Mouse (Mus musculus) bone marrow macrophage, adult 2 months (primary cell): Measurements from ENCODE around the gene Zfp771.

ENCODE experiments used
- CTCF ChIP-seq: IDR thresholded peaks from 2 replicates; pipeline ENCODE4 v1.5.1; 2012; ENCODE audit warnings: low read depth, mild to moderate bottlenecking, low read length, moderate library complexity
- POLR2A ChIP-seq: IDR thresholded peaks from 2 replicates; pipeline ENCODE4 v1.6.1; 2012; ENCODE audit warnings: mild to moderate bottlenecking, low read depth, low read length, borderline replicate concordance

- TF ChIP-seq CTCF: no peak
- no peak for TF ChIP-seq POLR2A
Observed at GRCm38 (mm10) chr7:127213930-127214329, 30.1 kb upstream of the Zfp771 start.
